Mouse (Mus musculus): ENCODE measurements at regions not wholly inside any gene's neighbourhood (a gene's known extent, or its start where the extent isn't known, plus 50 kb on each side); places are given as distances from the start of the nearest gene placed in this dataset.

DNA sequence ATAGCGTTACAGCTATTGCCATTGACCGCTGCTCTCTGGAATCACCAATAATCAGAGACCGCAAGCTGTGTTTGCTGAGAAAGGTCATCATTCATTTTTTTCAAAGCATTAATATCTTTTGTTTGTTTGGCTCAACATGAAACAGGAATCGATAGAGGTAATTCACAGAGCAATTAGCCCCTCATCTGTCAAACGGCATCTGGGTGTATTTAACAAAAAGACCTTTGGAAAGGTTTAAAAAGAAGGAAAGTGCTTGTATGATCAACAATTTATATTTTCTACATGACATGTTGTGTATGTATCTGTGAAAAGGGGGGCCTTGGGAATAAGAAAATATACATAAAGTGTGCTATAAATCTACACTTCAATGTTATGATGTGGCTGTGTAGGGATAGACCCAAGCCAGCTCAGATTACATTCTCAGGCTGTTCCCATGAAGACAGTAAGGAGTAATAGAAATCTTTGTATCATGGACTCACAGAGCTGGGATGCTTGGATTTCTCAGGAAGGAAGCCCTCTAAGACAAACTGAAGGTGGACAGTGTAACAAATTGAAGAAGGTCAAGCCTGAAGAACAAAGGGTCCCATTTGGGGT is 117.0 kb downstream of the Gm10295 start:
- no peak overlapping the region for H3K27ac ChIP-seq (replicated peaks)
- WGBS, result 71% methylated on average over 5 of the region's 5 CpGs
- no peaks in the 10 kb centered on the region for H3K36me3 ChIP-seq
- H3K4me1 ChIP-seq, result peaks cover 5% of the 10 kb centered on the region; the same call in 1 of the 2 replicates
- no peak overlapping the region for H3K9ac ChIP-seq (replicated peaks)
- no peak for ATAC-seq (ENCODE audit: low FRiP score, low read depth)
- no peaks in the 10 kb centered on the region for H3K9me3 ChIP-seq
- H3K4me2 ChIP-seq (replicated peaks), result no peak overlapping the region
- H3K4me3 ChIP-seq, result no peak overlapping the region
- H3K27me3 ChIP-seq, result no peaks in the 10 kb centered on the region

DNA sequence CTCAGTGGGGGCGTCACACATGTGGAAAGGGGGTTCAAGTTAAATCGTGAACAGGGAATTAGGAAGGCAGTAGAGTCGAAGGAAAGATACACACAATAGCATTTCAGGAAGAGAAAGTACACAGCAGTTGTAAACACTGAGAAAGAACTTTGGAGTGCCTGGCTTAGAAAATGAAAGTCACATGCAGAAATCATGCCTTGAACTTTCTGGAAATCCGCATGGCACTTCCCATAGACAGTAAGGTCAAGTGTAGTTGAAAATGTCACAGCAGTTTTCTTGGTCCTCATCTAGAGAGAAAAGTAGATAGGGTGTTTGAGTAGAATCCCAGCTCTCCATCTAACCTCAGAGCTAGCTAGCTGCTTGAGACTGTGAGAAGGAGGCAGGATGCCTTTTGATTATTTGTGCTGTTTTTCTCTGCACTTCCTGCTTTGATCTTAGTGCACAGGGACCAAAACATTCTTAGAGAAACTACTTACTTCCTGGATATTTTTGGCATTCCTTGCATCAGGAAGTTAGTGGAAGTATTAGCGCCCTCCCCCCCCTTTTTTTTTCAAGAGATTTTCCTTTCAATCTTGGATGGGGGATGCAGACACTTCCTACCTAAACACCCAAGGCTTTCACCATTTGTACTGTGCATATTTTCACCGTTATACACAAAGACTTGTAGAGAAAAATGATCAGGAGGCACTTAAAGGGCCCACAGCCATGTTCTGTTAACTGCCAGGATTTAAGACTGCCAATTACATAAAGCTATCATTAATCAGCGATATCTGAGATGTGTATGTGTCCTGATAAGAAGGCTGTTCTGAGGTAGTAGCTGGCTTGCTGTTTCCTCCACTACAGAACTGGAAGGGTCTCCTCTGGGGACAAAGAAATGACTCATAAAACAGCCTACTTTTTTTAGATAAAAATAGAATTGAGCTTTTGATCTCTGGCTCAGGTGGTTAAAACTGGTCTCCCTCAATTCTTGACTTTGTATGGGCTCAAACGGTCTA is 118.2 kb downstream of the Gm10295 start:
- Histone ChIP-seq H3K4me1 (peaks cover 5% of the 10 kb centered on the region; the same call in 1 of the 2 replicates), H3K36me3 (no peaks in the 10 kb centered on the region), H3K9ac (replicated peaks) (no peak overlapping the region), H3K27ac (replicated peaks) (no peak overlapping the region), H3K4me3 (no peak overlapping the region), H3K27me3 (no peaks in the 10 kb centered on the region), H3K9me3 (no peaks in the 10 kb centered on the region), H3K4me2 (replicated peaks) (no peak overlapping the region)
- ATAC-seq (ENCODE audit: low FRiP score, low read depth), result no peak
- 88% methylated on average over 8 of the region's 8 CpGs for WGBS

DNA sequence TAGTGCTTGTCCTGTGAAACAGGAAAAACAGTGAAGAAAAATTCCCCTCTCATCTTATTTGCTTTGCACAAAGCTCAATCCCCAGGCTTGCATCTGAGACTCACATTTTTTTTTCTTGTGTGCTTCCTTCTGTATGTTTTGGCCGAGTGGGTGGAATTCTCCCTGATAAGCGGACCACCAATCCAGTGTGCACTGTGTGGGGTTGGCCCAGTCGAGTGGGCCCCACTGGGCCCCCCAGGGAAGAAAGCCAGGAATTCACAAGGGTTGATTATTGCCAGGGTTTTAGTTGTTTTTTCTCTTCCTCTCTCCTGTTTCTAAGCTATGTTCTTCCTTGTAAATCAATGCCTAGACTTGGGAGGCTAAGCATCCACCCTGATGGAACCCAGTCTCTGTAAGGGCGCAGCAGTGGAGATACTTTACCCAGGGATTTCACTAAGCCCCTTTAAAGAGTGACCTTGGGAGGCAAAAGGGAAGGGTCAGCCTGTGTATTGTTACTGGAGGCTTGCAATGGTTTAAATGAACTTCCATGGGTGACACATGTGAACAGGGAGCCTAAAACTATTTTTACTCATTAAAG is 120.3 kb downstream of the Gm10295 start:
- Histone ChIP-seq H3K27ac (replicated peaks) (no peak overlapping the region), H3K4me3 (no peak overlapping the region), H3K4me2 (replicated peaks) (no peak overlapping the region), H3K9ac (replicated peaks) (no peak overlapping the region), H3K4me1 (no peaks in the 10 kb centered on the region), H3K27me3 (no peaks in the 10 kb centered on the region), H3K9me3 (no peaks in the 10 kb centered on the region), H3K36me3 (no peaks in the 10 kb centered on the region)
- no peak for ATAC-seq (ENCODE audit: low FRiP score, low read depth)
- 71% methylated on average over 4 of the region's 4 CpGs for whole genome bisulfite sequencing

- H3K9me3 ChIP-seq, result no peaks in the 10 kb centered on the region
- no peak overlapping the region for H3K4me2 ChIP-seq (replicated peaks)
- WGBS, result 82% methylated on average over 3 of the region's 3 CpGs
- no peaks in the 10 kb centered on the region for H3K27me3 ChIP-seq
- H3K9ac ChIP-seq (replicated peaks), result no peak overlapping the region
- H3K36me3 ChIP-seq, result no peaks in the 10 kb centered on the region
- ATAC-seq (ENCODE audit: low FRiP score, low read depth), result no peak
- no peaks in the 10 kb centered on the region for H3K4me1 ChIP-seq
- H3K4me3 ChIP-seq, result no peak overlapping the region
- no peak overlapping the region for H3K27ac ChIP-seq (replicated peaks)
These were observed 122.1 kb downstream of the Gm10295 start for GRCm38 (mm10) chr7:71229183-71229582.

GRCm38 (mm10) chr7:71224320-71224865 is 126.9 kb downstream of the Gm10295 start:
- ATAC-seq (ENCODE audit: low FRiP score, low read depth), result no peak
- no peak overlapping the region for H3K4me3 ChIP-seq
- no peaks in the 10 kb centered on the region for H3K27me3 ChIP-seq
- no peak overlapping the region for H3K9ac ChIP-seq (replicated peaks)
- H3K36me3 ChIP-seq, result no peaks in the 10 kb centered on the region
- no peaks in the 10 kb centered on the region for H3K4me1 ChIP-seq
- 88% methylated on average over 9 of the region's 9 CpGs for WGBS
- H3K27ac ChIP-seq (replicated peaks), result no peak overlapping the region
- no peak overlapping the region for H3K4me2 ChIP-seq (replicated peaks)
- H3K9me3 ChIP-seq, result no peaks in the 10 kb centered on the region

DNA sequence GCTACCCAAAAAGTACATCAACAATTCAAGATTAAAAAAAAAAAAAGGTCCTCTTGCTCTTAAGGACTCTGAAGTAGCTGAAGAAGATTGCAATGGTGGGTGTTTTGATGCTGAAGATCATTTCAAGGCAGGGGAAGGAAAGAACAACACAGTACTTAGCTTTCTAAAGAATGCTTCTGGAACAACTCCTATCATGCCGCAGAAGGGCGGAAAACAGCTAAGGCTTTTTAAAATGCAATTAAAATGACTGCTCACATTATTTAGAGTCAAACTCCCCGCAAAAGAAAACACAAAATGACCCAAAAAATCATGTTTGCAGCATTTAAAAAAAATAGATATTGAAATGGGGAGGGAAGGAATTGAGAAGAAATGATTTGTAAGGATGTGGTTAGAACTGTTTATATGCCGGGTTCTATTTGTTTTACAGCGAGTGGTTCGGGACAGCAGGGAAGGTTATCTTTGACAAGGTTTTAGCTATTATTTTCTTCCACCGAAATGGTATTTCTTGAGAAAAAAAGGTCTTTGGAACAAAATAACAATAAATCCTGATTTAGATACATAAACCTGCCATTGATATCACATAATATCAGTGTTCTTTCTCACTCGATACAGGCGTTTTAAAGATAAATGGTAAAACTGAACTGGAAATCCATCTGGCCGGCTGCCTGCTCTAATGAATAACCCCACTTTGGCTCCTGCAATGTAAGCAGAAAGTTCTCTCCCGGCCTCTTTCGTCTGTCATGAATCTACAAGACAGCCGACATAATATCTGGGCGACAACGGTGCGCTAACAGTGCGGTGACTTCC is 127.6 kb downstream of the Gm10295 start:
- ATAC-seq (ENCODE audit: low FRiP score, low read depth), result no peak

DNA sequence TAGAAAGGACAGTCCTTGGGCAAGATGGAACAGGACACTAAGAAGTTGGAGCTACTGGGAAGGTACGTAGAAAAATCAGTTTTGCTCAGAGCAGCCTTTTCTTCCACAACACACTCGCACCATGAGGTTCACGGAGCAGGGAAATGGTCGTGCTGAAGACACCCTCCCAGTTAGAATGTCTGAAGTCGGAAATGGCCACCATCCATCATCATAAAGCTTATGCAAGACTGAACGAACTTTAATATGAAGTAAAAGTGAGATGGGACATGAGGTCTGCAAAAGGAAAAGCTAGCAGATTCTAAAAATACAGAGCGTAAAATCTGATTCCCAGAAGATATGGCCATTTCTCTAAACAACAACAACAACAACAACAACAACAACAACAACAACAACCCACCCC is 133.9 kb downstream of the Gm10295 start:
- ATAC-seq (ENCODE audit: low FRiP score, low read depth), result no peak
- H3K4me2 ChIP-seq (replicated peaks), result no peak overlapping the region

More for the DNA sequence above, 127.6 kb downstream of the Gm10295 start:
- no peak overlapping the region for H3K27ac ChIP-seq (replicated peaks)
- no peaks in the 10 kb centered on the region for H3K27me3 ChIP-seq
- no peak overlapping the region for H3K9ac ChIP-seq (replicated peaks)
- H3K4me1 ChIP-seq, result no peaks in the 10 kb centered on the region
- H3K9me3 ChIP-seq, result no peaks in the 10 kb centered on the region
- WGBS, result 90% methylated on average over 17 of the region's 17 CpGs
- no peaks in the 10 kb centered on the region for H3K36me3 ChIP-seq
- H3K4me2 ChIP-seq (replicated peaks), result no peak overlapping the region
- H3K4me3 ChIP-seq, result no peak overlapping the region

DNA sequence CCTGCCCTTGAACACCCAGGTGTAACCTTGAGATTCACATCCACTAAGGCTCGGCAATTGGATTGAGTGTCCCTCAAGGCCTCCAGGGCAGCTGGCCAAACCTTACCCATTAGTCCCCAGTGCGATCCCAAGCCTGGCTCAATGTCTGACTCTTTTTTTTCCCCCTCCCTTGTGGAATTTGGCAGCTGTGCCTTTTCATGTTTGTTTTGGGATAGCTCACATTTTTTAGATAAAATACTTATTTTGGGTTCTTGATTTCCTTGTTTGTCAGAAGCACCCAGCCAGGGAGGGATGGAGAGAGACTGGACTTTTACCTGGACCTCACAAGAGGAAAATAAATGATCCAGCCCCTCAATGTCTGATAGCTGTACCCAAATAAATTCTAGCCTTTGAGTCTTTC is 134.5 kb downstream of the Gm10295 start:
- H3K27me3 ChIP-seq, result no peaks in the 10 kb centered on the region
- ATAC-seq (ENCODE audit: low FRiP score, low read depth), result no peak
- H3K9me3 ChIP-seq, result no peaks in the 10 kb centered on the region
- no peak overlapping the region for H3K4me3 ChIP-seq
- no peaks in the 10 kb centered on the region for H3K36me3 ChIP-seq
- WGBS, result 72% methylated on average over 2 of the region's 2 CpGs
- H3K27ac ChIP-seq (replicated peaks), result no peak overlapping the region
- H3K4me1 ChIP-seq, result no peaks in the 10 kb centered on the region
- no peak overlapping the region for H3K4me2 ChIP-seq (replicated peaks)
- no peak overlapping the region for H3K9ac ChIP-seq (replicated peaks)

More for the DNA sequence above, 133.9 kb downstream of the Gm10295 start:
- no peaks in the 10 kb centered on the region for H3K27me3 ChIP-seq
- H3K4me3 ChIP-seq, result no peak overlapping the region
- H3K4me1 ChIP-seq, result no peaks in the 10 kb centered on the region
- WGBS, result 87% methylated on average over 7 of the region's 7 CpGs
- H3K36me3 ChIP-seq, result no peaks in the 10 kb centered on the region
- H3K9ac ChIP-seq (replicated peaks), result no peak overlapping the region
- no peak overlapping the region for H3K27ac ChIP-seq (replicated peaks)
- H3K9me3 ChIP-seq, result no peaks in the 10 kb centered on the region

- H3K4me1 ChIP-seq, result no peaks in the 10 kb centered on the region
- H3K4me2 ChIP-seq (replicated peaks), result no peak overlapping the region
- no peak for ATAC-seq (ENCODE audit: low FRiP score, low read depth)
- no peaks in the 10 kb centered on the region for H3K27me3 ChIP-seq
- no peaks in the 10 kb centered on the region for H3K36me3 ChIP-seq
- H3K27ac ChIP-seq (replicated peaks), result no peak overlapping the region
- no peaks in the 10 kb centered on the region for H3K9me3 ChIP-seq
- no peak overlapping the region for H3K4me3 ChIP-seq
- H3K9ac ChIP-seq (replicated peaks), result no peak overlapping the region
- WGBS, result 77% methylated on average over 13 of the region's 13 CpGs
These were observed 136.7 kb downstream of the Gm10295 start for GRCm38 (mm10) chr7:71214500-71215055.

DNA sequence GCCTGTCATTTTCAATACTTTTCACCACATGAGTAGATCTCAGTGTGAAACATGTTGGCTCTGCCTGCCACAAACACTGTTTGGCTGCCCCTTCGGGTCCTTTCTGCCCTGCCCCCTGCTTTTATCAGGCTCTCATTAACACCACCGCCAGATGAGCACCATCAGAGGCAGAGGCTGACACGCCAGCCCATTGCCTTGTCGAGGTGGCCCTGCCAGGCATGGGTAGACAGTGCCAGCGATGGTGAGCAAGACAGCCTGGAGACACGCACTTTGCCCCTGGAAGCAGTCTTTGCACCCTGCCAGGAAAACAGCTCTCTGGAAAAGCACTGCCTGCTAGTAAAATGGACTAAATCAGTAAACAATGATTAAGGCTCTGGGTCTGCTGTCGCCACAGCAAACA is 158.2 kb downstream of the Gm10295 start:
- Histone ChIP-seq H3K4me3 (no peak overlapping the region), H3K9ac (replicated peaks) (no peak overlapping the region), H3K4me2 (replicated peaks) (no peak overlapping the region), H3K4me1 (0 out of 2 replicates have a peak, but pooled peaks cover 4% of the 10 kb centered on the region), H3K36me3 (no peaks in the 10 kb centered on the region), H3K9me3 (no peaks in the 10 kb centered on the region), H3K27ac (replicated peaks) (no peak overlapping the region), H3K27me3 (no peaks in the 10 kb centered on the region)
- 38% methylated on average over 7 of the region's 7 CpGs for WGBS
- no peak for ATAC-seq (ENCODE audit: low FRiP score, low read depth)

DNA sequence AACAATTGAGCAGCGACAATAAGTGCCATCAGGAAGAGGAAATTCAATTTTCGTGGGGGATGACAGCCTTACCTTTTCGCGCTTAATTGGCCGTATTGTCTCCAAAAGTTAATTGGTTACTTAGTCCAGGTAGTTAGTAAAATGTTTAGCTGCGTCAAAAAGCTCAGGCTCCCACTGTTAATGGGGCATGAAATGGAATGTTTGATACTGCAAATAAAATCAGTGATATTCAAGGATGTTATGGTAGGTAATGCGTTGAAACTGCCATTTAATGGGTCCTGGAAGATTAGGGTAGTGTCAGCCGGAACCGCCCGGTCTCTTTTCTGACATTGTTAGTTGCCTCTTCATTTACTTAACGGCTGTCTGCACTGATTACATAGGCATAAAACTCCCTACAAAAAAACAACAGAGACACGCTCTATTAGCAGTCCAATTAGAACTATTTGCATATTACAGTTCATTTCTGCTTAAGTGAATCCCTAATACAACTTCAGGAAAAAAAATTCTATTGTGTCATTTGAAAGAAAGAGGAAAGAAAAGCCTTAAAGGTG is 161.0 kb downstream of the Gm10295 start:
- 0 out of 2 replicates have a peak, but pooled peaks cover 4% of the 10 kb centered on the region for H3K4me1 ChIP-seq
- H3K27me3 ChIP-seq, result no peaks in the 10 kb centered on the region
- no peak for ATAC-seq (ENCODE audit: low FRiP score, low read depth)
- H3K36me3 ChIP-seq, result no peaks in the 10 kb centered on the region
- no peak overlapping the region for H3K4me2 ChIP-seq (replicated peaks)
- no peak overlapping the region for H3K27ac ChIP-seq (replicated peaks)
- 70% methylated on average over 12 of the region's 12 CpGs for WGBS
- H3K9ac ChIP-seq (replicated peaks), result no peak overlapping the region
- H3K4me3 ChIP-seq, result no peak overlapping the region
- no peaks in the 10 kb centered on the region for H3K9me3 ChIP-seq

Measured in midbrain, embryonic 12.5 days (tissue).